Mouse (Mus musculus): ENCODE measurements at regions not wholly inside any gene's neighbourhood (a gene's known extent, or its start where the extent isn't known, plus 50 kb on each side); places are given as distances from the start of the nearest gene placed in this dataset.

DNA sequence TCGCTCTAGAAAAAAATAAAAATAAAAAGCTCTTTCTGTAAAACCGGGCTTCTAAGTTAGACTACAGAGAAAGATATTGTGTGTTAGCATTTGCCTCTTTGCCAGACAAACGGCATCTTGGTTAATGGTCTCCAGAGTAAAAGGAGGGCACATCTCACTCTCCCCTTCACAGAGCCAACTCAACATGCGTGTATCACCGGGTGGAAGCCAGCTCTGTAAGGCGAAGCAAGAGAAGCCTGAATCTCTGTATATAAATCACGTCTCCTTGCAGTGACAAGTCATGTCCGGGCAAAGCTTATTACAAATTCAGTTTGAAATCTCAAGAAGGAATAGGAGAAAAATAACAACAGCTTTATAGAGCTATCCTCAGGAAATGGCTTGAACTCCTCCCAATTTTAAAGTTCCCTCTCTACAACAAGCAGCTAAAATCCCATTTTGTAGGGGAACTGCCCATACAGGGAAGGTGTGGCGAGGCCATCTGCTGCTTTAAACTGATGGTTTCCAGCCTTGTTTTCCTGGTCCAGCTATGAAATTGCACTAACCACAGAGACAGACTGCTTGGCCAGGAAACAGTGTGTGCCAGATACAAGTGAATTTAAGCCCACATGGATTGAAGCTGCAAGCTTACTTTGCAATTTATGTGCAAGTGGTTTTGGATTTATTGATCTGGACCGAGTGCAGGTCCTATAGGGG, 291.7 kb upstream of the Noct start:
- H3K27ac ChIP-seq (ENCODE audit: insufficient read depth, low read length): no peak overlapping the region
- no peaks in the 10 kb centered on the region for H3K4me1 ChIP-seq (ENCODE audit: control insufficient read depth, insufficient read depth, low read length)
- H3K9me3 ChIP-seq (replicated peaks; ENCODE audit: control insufficient read depth, insufficient read depth, low read length, poor library complexity, severe bottlenecking): no peaks in the 10 kb centered on the region
- no peak overlapping the region for H3K4me3 ChIP-seq (ENCODE audit: low read depth, low read length)
- TF ChIP-seq CTCF (IDR thresholded peaks at IDR 0.05; ENCODE audit: low read depth, low read length) (no peak), EP300 (IDR thresholded peaks at IDR 0.05; ENCODE audit: insufficient read depth, low read depth, low read length) (no peak), POLR2A (IDR thresholded peaks at IDR 0.05; ENCODE audit: insufficient read depth, low read length) (no peak)
- H3K27me3 ChIP-seq (ENCODE audit: control insufficient read depth, insufficient read depth, low read length, poor library complexity, severe bottlenecking): no peaks in the 10 kb centered on the region
- no peak overlapping the region for H3K9ac ChIP-seq (ENCODE audit: low read depth, poor library complexity, severe bottlenecking)
- H3K36me3 ChIP-seq (ENCODE audit: control insufficient read depth, insufficient read depth, low read length, poor library complexity, severe bottlenecking): no peaks in the 10 kb centered on the region

- TF ChIP-seq EP300 (IDR thresholded peaks at IDR 0.05; ENCODE audit: insufficient read depth, low read depth, low read length): no peak
- TF ChIP-seq CTCF (IDR thresholded peaks at IDR 0.05; ENCODE audit: low read depth, low read length): no peak
- no peak for TF ChIP-seq POLR2A (IDR thresholded peaks at IDR 0.05; ENCODE audit: insufficient read depth, low read length)
- H3K27ac ChIP-seq (ENCODE audit: insufficient read depth, low read length): no peak overlapping the region
- H3K4me3 ChIP-seq (ENCODE audit: low read depth, low read length): no peak overlapping the region
- no peaks in the 10 kb centered on the region for H3K9me3 ChIP-seq (replicated peaks; ENCODE audit: control insufficient read depth, insufficient read depth, low read length, poor library complexity, severe bottlenecking)
- H3K27me3 ChIP-seq (ENCODE audit: control insufficient read depth, insufficient read depth, low read length, poor library complexity, severe bottlenecking): no peaks in the 10 kb centered on the region
- H3K36me3 ChIP-seq (ENCODE audit: control insufficient read depth, insufficient read depth, low read length, poor library complexity, severe bottlenecking): no peaks in the 10 kb centered on the region
- H3K4me1 ChIP-seq (ENCODE audit: control insufficient read depth, insufficient read depth, low read length): no peaks in the 10 kb centered on the region
- H3K9ac ChIP-seq (ENCODE audit: low read depth, poor library complexity, severe bottlenecking): no peak overlapping the region
Observed at GRCm38 (mm10) chr3:50933090-50933443, 291.2 kb upstream of the Noct start.

DNA sequence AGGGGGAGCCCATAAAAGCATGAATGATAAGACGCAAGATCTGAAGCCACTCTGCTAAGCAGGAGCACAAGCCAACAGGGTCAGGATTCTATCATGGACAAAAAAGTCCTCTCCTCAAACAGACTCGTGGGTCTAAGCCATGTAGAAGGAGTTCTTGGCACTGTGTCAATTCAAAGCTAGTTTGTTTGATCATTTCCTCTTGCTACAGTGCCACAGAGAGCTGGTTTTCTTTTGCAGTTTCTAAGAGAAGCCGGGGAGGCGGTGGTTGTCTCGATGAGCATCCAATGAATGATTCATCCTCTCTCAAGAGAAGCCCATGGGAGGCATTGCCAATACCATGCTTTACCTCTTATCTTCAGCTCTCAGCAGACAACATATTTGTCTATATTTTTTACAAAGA, 284.6 kb upstream of the Noct start:
- H3K9me3 ChIP-seq (replicated peaks; ENCODE audit: control insufficient read depth, insufficient read depth, low read length, poor library complexity, severe bottlenecking): no peaks in the 10 kb centered on the region
- H3K27me3 ChIP-seq (ENCODE audit: control insufficient read depth, insufficient read depth, low read length, poor library complexity, severe bottlenecking): no peaks in the 10 kb centered on the region
- no peak overlapping the region for H3K9ac ChIP-seq (ENCODE audit: low read depth, poor library complexity, severe bottlenecking)
- TF ChIP-seq POLR2A (IDR thresholded peaks at IDR 0.05; ENCODE audit: insufficient read depth, low read length) (no peak), EP300 (IDR thresholded peaks at IDR 0.05; ENCODE audit: insufficient read depth, low read depth, low read length) (no peak), CTCF (IDR thresholded peaks at IDR 0.05; ENCODE audit: low read depth, low read length) (no peak)
- no peaks in the 10 kb centered on the region for H3K36me3 ChIP-seq (ENCODE audit: control insufficient read depth, insufficient read depth, low read length, poor library complexity, severe bottlenecking)
- no peaks in the 10 kb centered on the region for H3K4me1 ChIP-seq (ENCODE audit: control insufficient read depth, insufficient read depth, low read length)
- H3K4me3 ChIP-seq (ENCODE audit: low read depth, low read length): no peak overlapping the region
- H3K27ac ChIP-seq (ENCODE audit: insufficient read depth, low read length): no peak overlapping the region

DNA sequence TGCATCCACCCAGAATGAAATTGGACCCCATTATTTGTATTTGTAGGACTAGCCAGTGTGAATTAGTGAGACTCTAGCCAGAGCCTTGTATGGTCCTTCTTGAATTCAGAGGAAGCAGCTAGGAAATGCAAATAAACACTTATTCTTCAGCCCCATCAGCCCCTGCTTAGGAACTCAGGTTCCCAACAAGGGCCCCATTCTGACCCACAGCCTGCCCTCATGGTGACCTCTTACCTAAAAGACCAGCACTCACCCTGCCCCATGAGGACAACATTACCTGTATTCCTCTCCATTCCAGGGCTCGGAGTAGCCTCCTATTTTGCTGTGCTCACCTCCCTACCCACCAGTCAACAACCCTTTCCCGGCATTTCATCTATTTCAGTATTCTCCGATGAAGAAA, 283.6 kb upstream of the Noct start:
- no peaks in the 10 kb centered on the region for H3K27me3 ChIP-seq (ENCODE audit: control insufficient read depth, insufficient read depth, low read length, poor library complexity, severe bottlenecking)
- no peak overlapping the region for H3K4me3 ChIP-seq (ENCODE audit: low read depth, low read length)

DNA sequence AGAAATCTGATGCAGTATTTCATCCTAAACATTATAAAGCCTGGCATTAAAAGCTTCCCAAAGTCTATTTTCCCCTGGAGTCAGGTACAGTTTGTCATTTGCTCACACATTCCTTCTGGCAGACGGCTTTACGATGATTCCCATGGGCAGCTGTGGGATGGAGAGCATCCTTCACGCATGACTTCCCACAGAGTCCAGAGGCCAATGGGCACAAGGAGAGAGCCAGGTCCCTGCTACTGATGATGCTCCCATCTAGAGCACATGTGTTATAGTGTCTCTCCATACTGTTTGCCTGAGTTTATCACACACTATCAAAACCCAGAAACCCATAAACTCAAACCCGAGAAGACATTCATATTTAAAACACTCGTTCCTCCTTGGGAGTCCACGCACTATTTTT, 270.8 kb upstream of the Noct start:
- no peaks in the 10 kb centered on the region for H3K9me3 ChIP-seq (replicated peaks; ENCODE audit: control insufficient read depth, insufficient read depth, low read length, poor library complexity, severe bottlenecking)
- H3K27ac ChIP-seq (ENCODE audit: insufficient read depth, low read length): no peak overlapping the region
- H3K9ac ChIP-seq (ENCODE audit: low read depth, poor library complexity, severe bottlenecking): no peak overlapping the region
- no peak for TF ChIP-seq CTCF (IDR thresholded peaks at IDR 0.05; ENCODE audit: low read depth, low read length)
- no peak for TF ChIP-seq EP300 (IDR thresholded peaks at IDR 0.05; ENCODE audit: insufficient read depth, low read depth, low read length)
- no peak for TF ChIP-seq POLR2A (IDR thresholded peaks at IDR 0.05; ENCODE audit: insufficient read depth, low read length)
- H3K4me3 ChIP-seq (ENCODE audit: low read depth, low read length): no peak overlapping the region
- H3K36me3 ChIP-seq (ENCODE audit: control insufficient read depth, insufficient read depth, low read length, poor library complexity, severe bottlenecking): no peaks in the 10 kb centered on the region
- no peaks in the 10 kb centered on the region for H3K27me3 ChIP-seq (ENCODE audit: control insufficient read depth, insufficient read depth, low read length, poor library complexity, severe bottlenecking)
- H3K4me1 ChIP-seq (ENCODE audit: control insufficient read depth, insufficient read depth, low read length): no peaks in the 10 kb centered on the region

More for the DNA sequence above, 283.6 kb upstream of the Noct start:
- Histone ChIP-seq H3K4me1 (ENCODE audit: control insufficient read depth, insufficient read depth, low read length) (no peaks in the 10 kb centered on the region), H3K36me3 (ENCODE audit: control insufficient read depth, insufficient read depth, low read length, poor library complexity, severe bottlenecking) (no peaks in the 10 kb centered on the region), H3K27ac (ENCODE audit: insufficient read depth, low read length) (no peak overlapping the region), H3K9ac (ENCODE audit: low read depth, poor library complexity, severe bottlenecking) (no peak overlapping the region), H3K9me3 (replicated peaks; ENCODE audit: control insufficient read depth, insufficient read depth, low read length, poor library complexity, severe bottlenecking) (no peaks in the 10 kb centered on the region)
- TF ChIP-seq EP300 (IDR thresholded peaks at IDR 0.05; ENCODE audit: insufficient read depth, low read depth, low read length) (no peak), POLR2A (IDR thresholded peaks at IDR 0.05; ENCODE audit: insufficient read depth, low read length) (no peak), CTCF (IDR thresholded peaks at IDR 0.05; ENCODE audit: low read depth, low read length) (no peak)

DNA sequence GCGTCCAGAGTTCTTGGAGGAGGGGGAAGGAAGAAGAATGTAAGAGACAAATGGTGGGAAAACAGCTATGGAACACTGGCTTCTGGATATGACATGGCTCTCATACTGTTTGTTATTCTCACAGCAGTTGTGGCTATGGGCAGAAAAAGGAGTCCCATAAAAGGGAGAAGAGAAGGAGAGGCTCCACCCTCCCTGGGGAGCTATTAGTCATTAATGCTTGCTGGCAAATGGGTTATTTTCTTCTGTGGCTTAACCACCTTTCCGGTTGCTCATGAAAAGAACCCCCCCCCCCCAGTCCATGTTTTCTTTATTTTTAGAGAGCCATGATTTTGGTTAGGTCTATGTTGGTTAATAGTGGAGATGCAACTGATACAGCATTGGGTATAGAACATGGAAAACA, 253.9 kb upstream of the Noct start:
- no peak for TF ChIP-seq EP300 (IDR thresholded peaks at IDR 0.05; ENCODE audit: insufficient read depth, low read depth, low read length)
- no peak for TF ChIP-seq POLR2A (IDR thresholded peaks at IDR 0.05; ENCODE audit: insufficient read depth, low read length)
- no peak for TF ChIP-seq CTCF (IDR thresholded peaks at IDR 0.05; ENCODE audit: low read depth, low read length)
- Histone ChIP-seq H3K36me3 (ENCODE audit: control insufficient read depth, insufficient read depth, low read length, poor library complexity, severe bottlenecking) (no peaks in the 10 kb centered on the region), H3K9me3 (replicated peaks; ENCODE audit: control insufficient read depth, insufficient read depth, low read length, poor library complexity, severe bottlenecking) (no peaks in the 10 kb centered on the region)

More for the DNA sequence above, 253.9 kb upstream of the Noct start:
- Histone ChIP-seq H3K9ac (ENCODE audit: low read depth, poor library complexity, severe bottlenecking) (no peak overlapping the region), H3K27ac (ENCODE audit: insufficient read depth, low read length) (no peak overlapping the region), H3K4me3 (ENCODE audit: low read depth, low read length) (no peak overlapping the region), H3K27me3 (ENCODE audit: control insufficient read depth, insufficient read depth, low read length, poor library complexity, severe bottlenecking) (no peaks in the 10 kb centered on the region), H3K4me1 (ENCODE audit: control insufficient read depth, insufficient read depth, low read length) (no peaks in the 10 kb centered on the region)
